Comparison of ENCODE assay signal across 8 mouse cellular contexts in genomic region chr14:31435930-31436693, GRCm38 (mm10). TPM values are rescaled to one million over a fixed set of nuclear protein-coding genes. Genes with fewer than 3 reads are reported as not detected.
A peak's percentile ranks its signal among the peaks of the same experiment; 100 is the strongest.
DNase-seq lines count a peak whose midpoint lies in the region; ATAC-seq lines count a peak whose summit lies in the region.

Gene Sh3bp5 (minus strand): TSS chr14:31436078.

- H3K9me3 ChIP-seq in embryonic facial prominence, embryonic 13.5 days, result no peaks in the 10 kb centered on the region
- no peaks in the 10 kb centered on the region for H3K9me3 ChIP-seq in limb, embryonic 10.5 days (replicated peaks)
- H3K9me3 ChIP-seq in midbrain, embryonic 12.5 days, result no peaks in the 10 kb centered on the region

- peak; percentile 94 for ATAC-seq in embryonic facial prominence, embryonic 13.5 days (ENCODE audit: insufficient number of reproducible peaks, insufficient read depth, low FRiP score, low TSS enrichment, low read depth)
- ATAC-seq in midbrain, embryonic 12.5 days (ENCODE audit: low FRiP score, low read depth), result peak; percentile 97

- H3K4me3 ChIP-seq in embryonic facial prominence, embryonic 13.5 days, result peak within 1 kb of the TSS; percentile 84
- peak within 1 kb of the TSS; percentile 89 for H3K4me3 ChIP-seq in limb, embryonic 10.5 days
- H3K4me3 ChIP-seq in midbrain, embryonic 12.5 days, result peak within 1 kb of the TSS; percentile 80

- peak within 1 kb of the TSS; percentile 95 for H3K4me2 ChIP-seq in embryonic facial prominence, embryonic 13.5 days
- H3K4me2 ChIP-seq in midbrain, embryonic 12.5 days (replicated peaks), result peak within 1 kb of the TSS; percentile 91

- peaks cover 32% of the 10 kb centered on the region for H3K4me1 ChIP-seq in embryonic facial prominence, embryonic 13.5 days
- peaks cover 50% of the 10 kb centered on the region for H3K4me1 ChIP-seq in limb, embryonic 10.5 days
- H3K4me1 ChIP-seq in midbrain, embryonic 12.5 days, result peaks cover 16% of the 10 kb centered on the region

- 8% methylated on average over 48 of the region's 49 CpGs for WGBS in embryonic facial prominence, embryonic 13.5 days
- WGBS in limb, embryonic 10.5 days, result 9% methylated on average over 49 of the region's 49 CpGs
- WGBS in midbrain, embryonic 12.5 days, result 10% methylated on average over 48 of the region's 49 CpGs

- peak within 1 kb of the TSS; percentile 87 for H3K9ac ChIP-seq in embryonic facial prominence, embryonic 13.5 days
- peak within 1 kb of the TSS; percentile 83 for H3K9ac ChIP-seq in midbrain, embryonic 12.5 days (replicated peaks)

- peak; percentile 89 for DNase-seq in 3T3-L1 (ENCODE audit: low read depth, low spot score)
- peak; percentile 86 to 89 for DNase-seq in adrenal gland, postnatal 4 days (ENCODE audit: low spot score in 2 of 2)
- peak; percentile 95 to 96 for DNase-seq in heart, adult 18-20 months
- peak; percentile 98 for DNase-seq in kidney, adult 18-20 months
- peak; percentile 95 for DNase-seq in limb, embryonic 10.5 days (ENCODE audit: low spot score)
- DNase-seq in skeletal muscle tissue, adult 2 months (ENCODE audit: low read depth, low spot score), result peak; percentile 89

- H3K27ac ChIP-seq in embryonic facial prominence, embryonic 13.5 days, result peak within 1 kb of the TSS; percentile 78
- H3K27ac ChIP-seq in limb, embryonic 10.5 days, result peak within 1 kb of the TSS; percentile 96
- H3K27ac ChIP-seq in midbrain, embryonic 12.5 days (replicated peaks), result peak within 1 kb of the TSS; percentile 85

- no peaks in the 10 kb centered on the region for H3K27me3 ChIP-seq in embryonic facial prominence, embryonic 13.5 days
- H3K27me3 ChIP-seq in limb, embryonic 10.5 days (ENCODE audit: low read depth, poor library complexity, severe bottlenecking), result peaks cover 5% of the 10 kb centered on the region; the same call in 1 of the 2 replicates
- H3K27me3 ChIP-seq in midbrain, embryonic 12.5 days, result peaks cover 20% of the 10 kb centered on the region; the same call in 1 of the 2 replicates

- no peaks in the 10 kb centered on the region for H3K36me3 ChIP-seq in embryonic facial prominence, embryonic 13.5 days
- H3K36me3 ChIP-seq in limb, embryonic 10.5 days, result peaks cover 15% of the 10 kb centered on the region
- H3K36me3 ChIP-seq in midbrain, embryonic 12.5 days, result no peaks in the 10 kb centered on the region; the same call in 1 of the 2 replicates

RNA-seq across cellular contexts. Expression of gene Sh3bp5, which starts in this region (rescaled TPM):
- 100 to 1,000 TPM; 136 to 140 TPM for total RNA-seq in adrenal gland, postnatal 4 days (2021)
- 39.5 and 40.1 TPM in 2 replicates for polyA plus RNA-seq in embryonic facial prominence, embryonic 13.5 days (2015; fragmentation: Nextera tagmentation; extraction: Ambion mirVana)
- total RNA-seq in heart, adult 18-20 months (2021), result 10 to 100 TPM; 60.0 to 60.9 TPM
- 43.0 and 47.9 TPM in 2 replicates for polyA plus RNA-seq in limb, embryonic 10.5 days (2016; fragmentation: Nextera tagmentation; extraction: Ambion mirVana)
- polyA plus RNA-seq in midbrain, embryonic 12.5 days (2016; fragmentation: Nextera tagmentation; extraction: Ambion mirVana), result 43.3 and 46.8 TPM in 2 replicates

Comparison
In these comparisons a context has a peak if more than half of its experiments do, and no peak if none do; other contexts are left out.
1. Peak in every context shown above with its lines: DNase-seq, ATAC-seq, H3K4me3 ChIP-seq and H3K27ac ChIP-seq.